10 mouse cellular contexts compared by ENCODE assay signal in genomic region chr17:65536156-65536555, GRCm38 (mm10). TPM values are rescaled to one million over a fixed set of nuclear protein-coding genes. Genes with fewer than 3 reads are reported as not detected.
A peak's percentile ranks its signal among the peaks of the same experiment; 100 is the strongest.
DNase-seq lines count a peak whose midpoint lies in the region; ATAC-seq and TF ChIP-seq lines count a peak whose summit lies in the region.
"Had no signal": no experiment of that assay in that cellular context is flagged by ENCODE, and none has a peak within 500 bp of the region (broad histone marks: within the 10 kb centered on the region; RNA-seq: fewer than 3 reads in every experiment).

No protein-coding gene starts in this region.

- 19% methylated on average over 3 of the region's 3 CpGs for WGBS in kidney, adult 2 months
- 14% methylated on average over 3 of the region's 3 CpGs for WGBS in embryonic facial prominence, embryonic 11.5 days
- WGBS in midbrain, postnatal 0 days = 20% methylated on average over 3 of the region's 3 CpGs

- H3K4me1 ChIP-seq in kidney, adult 2 months (ENCODE audit: control insufficient read depth, insufficient read depth, low read length) = no peaks in the 10 kb centered on the region
- H3K4me1 ChIP-seq in embryonic facial prominence, embryonic 11.5 days (ENCODE audit: control insufficient read depth, insufficient read depth, low read length) = no peaks in the 10 kb centered on the region
- no peaks in the 10 kb centered on the region for H3K4me1 ChIP-seq in midbrain, postnatal 0 days (ENCODE audit: insufficient read depth, low read length)
- H3K4me1 ChIP-seq: liver, embryonic 15.5 days had no signal

- H3K4me2 ChIP-seq in embryonic facial prominence, embryonic 11.5 days (ENCODE audit: low read depth, low read length) = no peak overlapping the region
- no peak overlapping the region for H3K4me2 ChIP-seq in midbrain, postnatal 0 days (ENCODE audit: low read depth, low read length, poor library complexity, severe bottlenecking)
- H3K4me2 ChIP-seq: embryonic facial prominence, embryonic 13.5 days; liver, embryonic 15.5 days had no signal

- ATAC-seq in CD4-positive, CD25-positive, alpha-beta regulatory T cell, adult 4 months = peak; percentile 38
- ATAC-seq in embryonic facial prominence, embryonic 11.5 days (replicated peaks; ENCODE audit: insufficient number of reproducible peaks, low FRiP score, low TSS enrichment, low read depth) = no peak
- no peak for ATAC-seq in midbrain, postnatal 0 days (ENCODE audit: low FRiP score)

- H3K27me3 ChIP-seq in kidney, adult 2 months (replicated peaks; ENCODE audit: control insufficient read depth, insufficient read depth, low read length) = no peaks in the 10 kb centered on the region
- no peaks in the 10 kb centered on the region for H3K27me3 ChIP-seq in embryonic facial prominence, embryonic 11.5 days (ENCODE audit: control insufficient read depth, insufficient read depth, low read length)
- no peaks in the 10 kb centered on the region for H3K27me3 ChIP-seq in midbrain, postnatal 0 days (ENCODE audit: insufficient read depth, low read length)
- H3K27me3 ChIP-seq: embryonic facial prominence, embryonic 13.5 days had no signal

- TF ChIP-seq CTCF in kidney, adult 2 months (conservative IDR thresholded peaks at IDR 0.05; ENCODE audit: insufficient read depth, insufficient read length, low read depth, low read length) = peak; percentile 81
- TF ChIP-seq CTCF in midbrain, postnatal 0 days (IDR thresholded peaks at IDR 0.05) = peak; percentile 77

- H3K36me3 ChIP-seq in kidney, adult 2 months (ENCODE audit: control insufficient read depth, insufficient read depth, low read length) = no peaks in the 10 kb centered on the region
- no peaks in the 10 kb centered on the region for H3K36me3 ChIP-seq in embryonic facial prominence, embryonic 11.5 days (replicated peaks; ENCODE audit: control insufficient read depth, insufficient read depth, low read depth, low read length)
- H3K36me3 ChIP-seq in midbrain, postnatal 0 days (ENCODE audit: insufficient read depth, low read length) = no peaks in the 10 kb centered on the region
- H3K36me3 ChIP-seq: embryonic facial prominence, embryonic 13.5 days; liver, embryonic 15.5 days had no signal

- H3K4me3 ChIP-seq in kidney, adult 2 months (ENCODE audit: insufficient read depth, low read depth, low read length) = no peak overlapping the region
- H3K4me3 ChIP-seq in embryonic facial prominence, embryonic 11.5 days (ENCODE audit: low read depth, low read length) = no peak overlapping the region
- no peak overlapping the region for H3K4me3 ChIP-seq in midbrain, postnatal 0 days (ENCODE audit: low read depth, low read length)
- H3K4me3 ChIP-seq: embryonic facial prominence, embryonic 13.5 days; liver, embryonic 15.5 days had no signal

- H3K27ac ChIP-seq in kidney, adult 2 months (ENCODE audit: insufficient read depth, low read depth, low read length) = no peak overlapping the region
- H3K27ac ChIP-seq in embryonic facial prominence, embryonic 11.5 days (replicated peaks; ENCODE audit: low read depth, low read length) = no peak overlapping the region
- no peak overlapping the region for H3K27ac ChIP-seq in midbrain, postnatal 0 days (ENCODE audit: low read depth, low read length)
- H3K27ac ChIP-seq: embryonic facial prominence, embryonic 13.5 days; liver, embryonic 15.5 days had no signal

- H3K9me3 ChIP-seq in embryonic facial prominence, embryonic 11.5 days (replicated peaks; ENCODE audit: control insufficient read depth, low read length) = no peaks in the 10 kb centered on the region
- H3K9me3 ChIP-seq in midbrain, postnatal 0 days (ENCODE audit: low read length) = no peaks in the 10 kb centered on the region
- H3K9me3 ChIP-seq: embryonic facial prominence, embryonic 13.5 days; liver, embryonic 15.5 days had no signal

- TF ChIP-seq POLR2A in kidney, adult 2 months (IDR thresholded peaks at IDR 0.05; ENCODE audit: low read depth, low read length) = no peak

- H3K9ac ChIP-seq in embryonic facial prominence, embryonic 11.5 days (replicated peaks; ENCODE audit: low read length) = no peak overlapping the region
- no peak overlapping the region for H3K9ac ChIP-seq in midbrain, postnatal 0 days (replicated peaks; ENCODE audit: low read length, poor library complexity, severe bottlenecking)
- H3K9ac ChIP-seq: embryonic facial prominence, embryonic 13.5 days; liver, embryonic 15.5 days had no signal

- DNase-seq in kidney, adult 2 months = peak; percentile 53
- DNase-seq in kidney, adult 11 months = no peak
- DNase-seq in adrenal gland, postnatal 25 days = peak; percentile 46
- peak; percentile 78 for DNase-seq in embryonic facial prominence, embryonic 11.5 days (ENCODE audit: low spot score)
- peak; percentile 31 to 73 for DNase-seq in kidney, postnatal 36 days
- peak; percentile 52 for DNase-seq in midbrain, postnatal 0 days (ENCODE audit: low spot score)
- DNase-seq in gastrocnemius, adult 8-10 months (ENCODE audit: low spot score in 2 of 2) = no peak

RNA-seq across cellular contexts. Expression of gene Tmem232, which starts 4.4 kb away (rescaled TPM):
- polyA plus RNA-seq in kidney, adult 2 months (2012; rRNA removed) = 0.04 TPM in 1 of 2 replicates, not detected in the other
- polyA plus RNA-seq in CD4-positive, CD25-positive, alpha-beta regulatory T cell, adult 4 months (2017; shearing (Covaris generic)) = not detected
- not detected in 2 replicates for total RNA-seq in adrenal gland, postnatal 25 days (2021)
- 0.13 TPM in 1 of 2 replicates, not detected in the other for polyA plus RNA-seq in embryonic facial prominence, embryonic 11.5 days (2014; fragmentation: Nextera tagmentation; extraction: Ambion mirVana)
- total RNA-seq in midbrain, postnatal 0 days (2014; rRNA removed) = 1.1 and 1.3 TPM in 2 replicates
- 1.8 TPM in 2 replicates for polyA plus RNA-seq in midbrain, postnatal 0 days (2015; fragmentation: Nextera tagmentation; extraction: Ambion mirVana)
- total RNA-seq in gastrocnemius, adult 8-10 months (2022) = 10 to 100 TPM; 17.3 to 20.4 (median 19.5) TPM
- polyA plus RNA-seq: liver, embryonic 15.5 days had no signal

Comparison
In these comparisons a context has a peak if more than half of its experiments do, and no peak if none do; other contexts are left out.
1. DNase-seq: peak in kidney, adult 2 months (single experiment), adrenal gland, postnatal 25 days (single experiment), embryonic facial prominence, embryonic 11.5 days (single experiment), kidney, postnatal 36 days (2 of 2) and midbrain, postnatal 0 days (single experiment); none in kidney, adult 11 months (single experiment) and gastrocnemius, adult 8-10 months (0 of 2).